Mouse (Mus musculus) hindbrain, embryonic 16.5 days (tissue): ENCODE measurements around the gene Zmynd19. TPM values are rescaled to one million over a fixed set of nuclear protein-coding genes. Genes with fewer than 3 reads are reported as not detected.

Source experiments
- ATAC-seq: fragments of 200-750 bp; cut with Nextera tagmentation; 2 replicates; pipeline ENCODE4 v1.8.0; 2017; ENCODE audit warnings: moderate TSS enrichment, moderate library complexity
- H3K27ac ChIP-seq: fragments of 300-500 bp; sonication (generic); 2 replicates; pipeline ENCODE4 v1.5.1; 2014; ENCODE audit warnings: low read depth, mild to moderate bottlenecking, control low read depth, low read length, moderate library complexity
- H3K27me3 ChIP-seq: fragments of 300-500 bp; sonication (generic); replicated peaks from 2 replicates; pipeline ENCODE4 v1.6.1; 2014; ENCODE audit warnings: low read length; ENCODE audit not compliant: control insufficient read depth, insufficient read depth
- H3K36me3 ChIP-seq: fragments of 300-500 bp; sonication (generic); 2 replicates; pipeline ENCODE4 v1.6.1; 2014; ENCODE audit warnings: mild to moderate bottlenecking, low read length, moderate library complexity, mixed read lengths; ENCODE audit not compliant: control insufficient read depth, insufficient read depth
- H3K4me1 ChIP-seq: fragments of 300-500 bp; sonication (generic); 2 replicates; pipeline ENCODE4 v1.6.1; 2014; ENCODE audit warnings: low read depth, low read length; ENCODE audit not compliant: control insufficient read depth, insufficient read depth
- H3K4me2 ChIP-seq: fragments of 300-500 bp; sonication (generic); 2 replicates; pipeline ENCODE4 v1.6.1; 2014; ENCODE audit warnings: mild to moderate bottlenecking, low read length, control low read depth, moderate library complexity
- H3K4me3 ChIP-seq: fragments of 300-500 bp; sonication (generic); 2 replicates; pipeline ENCODE4 v1.5.1; 2014; ENCODE audit warnings: mild to moderate bottlenecking, low read length, control low read depth, moderate library complexity
- H3K9ac ChIP-seq: fragments of 300-500 bp; sonication (generic); 2 replicates; pipeline ENCODE4 v1.6.1; 2014; ENCODE audit warnings: low read depth, mild to moderate bottlenecking, control low read depth, low read length, moderate library complexity
- H3K9me3 ChIP-seq: fragments of 300-500 bp; sonication (generic); 2 replicates; pipeline ENCODE4 v1.6.1; 2014; ENCODE audit warnings: mild to moderate bottlenecking, low read length, moderate library complexity; ENCODE audit not compliant: control insufficient read depth
- WGBS: fragments of 180-500 bp; shearing (Covaris S2); extraction: QIAGEN DNeasy Blood & Tissue Kit; methylation state at CpG from one replicate; pipeline ENCODE4 v1.1.7; 2014; 5-methylcytosine and 5-hydroxymethylcytosine counted together
- microRNA-seq: library from miRNA; unstranded; fragments of <30 nt; microRNA quantifications from one replicate; pipeline ENCODE4, GENCODE M21; 2017
- polyA plus RNA-seq: library from polyadenylated mRNA; unstranded; fragments of >200 nt; fragmentation: Nextera tagmentation; extraction: Ambion mirVana; gene quantifications from 2 replicates; pipeline ENCODE4 v1.2.1, GENCODE M21; 2015

Gene Zmynd19
- polyA plus RNA-seq, 1 experiment from 2014 or later: 5.4 TPM

DNA sequence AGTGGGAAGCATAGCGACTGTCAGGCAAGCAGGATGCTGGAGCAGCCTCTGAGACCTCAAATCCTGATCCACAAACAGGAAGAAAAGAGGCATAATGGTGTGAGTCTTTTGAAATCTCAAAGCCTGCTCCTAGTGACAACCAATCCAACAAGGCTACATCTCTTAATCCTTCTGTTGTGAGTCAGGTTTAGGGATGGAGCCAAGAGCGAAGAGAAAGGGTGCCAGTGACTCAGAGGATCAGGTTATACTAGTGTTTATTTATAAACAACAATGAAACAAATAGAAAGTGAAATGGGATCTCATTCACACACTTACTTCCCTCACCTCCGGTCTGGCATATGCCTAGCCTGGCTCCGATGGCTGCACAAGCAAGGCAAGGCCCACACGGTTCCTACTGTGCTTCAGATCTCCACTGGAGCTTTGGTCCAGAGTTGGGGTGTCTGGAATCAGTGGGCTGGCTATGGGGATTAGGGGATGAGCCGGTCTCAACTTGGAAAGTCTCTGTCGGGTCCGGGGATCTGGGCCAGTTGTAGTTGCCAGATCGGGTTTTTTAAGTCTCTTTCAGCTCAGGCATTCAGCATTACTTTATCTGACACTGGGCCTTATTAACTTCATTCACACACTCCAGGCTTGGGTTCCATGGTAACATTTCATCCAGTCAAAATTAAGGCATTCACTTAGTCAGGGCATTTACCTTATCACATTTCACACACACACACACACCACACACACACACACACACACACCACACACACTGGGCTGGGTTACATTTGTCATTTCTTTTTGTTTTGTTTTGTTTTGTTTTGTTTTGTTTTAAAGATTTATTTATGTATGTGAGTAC lies 54.6 kb downstream of the Zmynd19 start:
- H3K36me3 ChIP-seq: no peaks in the 10 kb centered on the region
- ATAC-seq: 0 out of 2 replicates have a peak, but pooled peaks have one; percentile 20
- H3K9ac ChIP-seq: no peak overlapping the region
- no peak overlapping the region for H3K27ac ChIP-seq
- 68% methylated on average over 9 of the region's 9 CpGs for WGBS
- H3K9me3 ChIP-seq: no peaks in the 10 kb centered on the region
- H3K4me1 ChIP-seq: no peaks in the 10 kb centered on the region
- H3K27me3 ChIP-seq: no peaks in the 10 kb centered on the region
- no peak overlapping the region for H3K4me3 ChIP-seq
- H3K4me2 ChIP-seq: no peak overlapping the region

- Histone ChIP-seq H3K4me2 (no peak overlapping the region), H3K4me1 (no peaks in the 10 kb centered on the region), H3K27me3 (no peaks in the 10 kb centered on the region), H3K9me3 (no peaks in the 10 kb centered on the region), H3K36me3 (no peaks in the 10 kb centered on the region), H3K27ac (no peak overlapping the region), H3K4me3 (no peak overlapping the region), H3K9ac (no peak overlapping the region)
- WGBS: 90% methylated on average over 1 of the region's 1 CpGs
- ATAC-seq: no peak
These were observed 57.2 kb downstream of the Zmynd19 start for GRCm38 (mm10) chr2:25006767-25007166.

- no peaks in the 10 kb centered on the region for H3K4me1 ChIP-seq
- H3K27me3 ChIP-seq: no peaks in the 10 kb centered on the region
- no peak overlapping the region for H3K9ac ChIP-seq
- no peak overlapping the region for H3K4me3 ChIP-seq
- H3K4me2 ChIP-seq: no peak overlapping the region
- no peak for ATAC-seq
- H3K36me3 ChIP-seq: no peaks in the 10 kb centered on the region
- H3K27ac ChIP-seq: no peak overlapping the region
- H3K9me3 ChIP-seq: no peaks in the 10 kb centered on the region
These were observed 58.7 kb downstream of the Zmynd19 start for GRCm38 (mm10) chr2:25008250-25008649.

Small RNA genes within 50 kb of the gene (microRNA-seq; reads per million reads assigned to microRNA genes)
- gene Gm22875: not detected

Other genes with a start within 250 kb of the Zmynd19 start
- 15.9 and 16.6 TPM in 2 replicates for gene Cacna1b, start 186.6 kb upstream of the Zmynd19 start, polyA plus RNA-seq
- 71.2 and 82.0 TPM in 2 replicates for gene Ehmt1, start 30.2 kb upstream of the Zmynd19 start, polyA plus RNA-seq
- 45.8 and 46.8 TPM in 2 replicates for gene Arrdc1, start 14.5 kb upstream of the Zmynd19 start, polyA plus RNA-seq
- 36.5 and 39.0 TPM in 2 replicates for gene Dph7, start 12.6 kb downstream of the Zmynd19 start, polyA plus RNA-seq
- gene Mrpl41, start 25.3 kb downstream of the Zmynd19 start, polyA plus RNA-seq: 159 and 182 TPM in 2 replicates
- 2.2 and 3.4 TPM in 2 replicates for gene Pnpla7, start 26.2 kb downstream of the Zmynd19 start, polyA plus RNA-seq
- 173 and 174 TPM in 2 replicates for gene Nsmf, start 104.6 kb downstream of the Zmynd19 start, polyA plus RNA-seq
- not detected in 2 replicates for gene Entpd8, start 130.5 kb downstream of the Zmynd19 start, polyA plus RNA-seq
- not detected in 2 replicates for gene Noxa1, start 145.4 kb downstream of the Zmynd19 start, polyA plus RNA-seq
- 13.6 and 16.3 TPM in 2 replicates for gene Nrarp, start 231.0 kb downstream of the Zmynd19 start, polyA plus RNA-seq
- 2.1 and 2.3 TPM in 2 replicates for gene Tor4a, start 247.1 kb downstream of the Zmynd19 start, polyA plus RNA-seq